Mouse (Mus musculus) embryonic facial prominence, embryonic 10.5 days (tissue): Measurements from ENCODE around the gene Cecr2. TPM values are rescaled to one million over a fixed set of nuclear protein-coding genes. Genes with fewer than 3 reads are reported as not detected.
"Not testable (repeated sequence)": the region's sequence is repeated elsewhere in the genome, so short reads cannot be mapped to it uniquely, and the experiment has no call there.

ENCODE experiments used
- DNase-seq: peaks from one replicate; pipeline ENCODE4 v3.0.0-alpha.2; 2017; ENCODE audit warnings: low spot score
- H3K27ac ChIP-seq: fragments of 300-500 bp; sonication (generic); replicated peaks from 2 replicates; pipeline ENCODE4 v1.5.1; 2016; ENCODE audit warnings: mild to moderate bottlenecking
- H3K27me3 ChIP-seq: fragments of 300-500 bp; sonication (generic); replicated peaks from 2 replicates; pipeline ENCODE4 v1.6.1; 2016; ENCODE audit warnings: low read depth, mild to moderate bottlenecking; ENCODE audit not compliant: poor library complexity, severe bottlenecking
- H3K36me3 ChIP-seq: fragments of 300-500 bp; sonication (generic); replicated peaks from 2 replicates; pipeline ENCODE4 v1.6.1; 2016; ENCODE audit warnings: mild to moderate bottlenecking, moderate library complexity
- H3K4me1 ChIP-seq: fragments of 300-500 bp; sonication (generic); 2 replicates; pipeline ENCODE4 v1.6.1; 2016
- H3K4me3 ChIP-seq: fragments of 300-500 bp; sonication (generic); 2 replicates; pipeline ENCODE4 v1.5.1; 2016; ENCODE audit warnings: mild to moderate bottlenecking, moderate library complexity
- H3K9me3 ChIP-seq: fragments of 300-500 bp; sonication (generic); 2 replicates; pipeline ENCODE4 v1.6.1; 2016; ENCODE audit warnings: mild to moderate bottlenecking
- WGBS: fragments of 180-500 bp; shearing (Covaris S2); methylation state at CpG from one replicate; pipeline ENCODE4 v1.1.7; 2016; 5-methylcytosine and 5-hydroxymethylcytosine counted together
- polyA plus RNA-seq: library from polyadenylated mRNA; unstranded; fragments of >200 nt; fragmentation: Nextera tagmentation; extraction: Ambion mirVana; gene quantifications from 2 replicates; pipeline ENCODE4 v1.2.1, GENCODE M21; 2016

Cecr2 gene
- polyA plus RNA-seq, 1 experiment from 2014 or later: 11.1 TPM

DNA sequence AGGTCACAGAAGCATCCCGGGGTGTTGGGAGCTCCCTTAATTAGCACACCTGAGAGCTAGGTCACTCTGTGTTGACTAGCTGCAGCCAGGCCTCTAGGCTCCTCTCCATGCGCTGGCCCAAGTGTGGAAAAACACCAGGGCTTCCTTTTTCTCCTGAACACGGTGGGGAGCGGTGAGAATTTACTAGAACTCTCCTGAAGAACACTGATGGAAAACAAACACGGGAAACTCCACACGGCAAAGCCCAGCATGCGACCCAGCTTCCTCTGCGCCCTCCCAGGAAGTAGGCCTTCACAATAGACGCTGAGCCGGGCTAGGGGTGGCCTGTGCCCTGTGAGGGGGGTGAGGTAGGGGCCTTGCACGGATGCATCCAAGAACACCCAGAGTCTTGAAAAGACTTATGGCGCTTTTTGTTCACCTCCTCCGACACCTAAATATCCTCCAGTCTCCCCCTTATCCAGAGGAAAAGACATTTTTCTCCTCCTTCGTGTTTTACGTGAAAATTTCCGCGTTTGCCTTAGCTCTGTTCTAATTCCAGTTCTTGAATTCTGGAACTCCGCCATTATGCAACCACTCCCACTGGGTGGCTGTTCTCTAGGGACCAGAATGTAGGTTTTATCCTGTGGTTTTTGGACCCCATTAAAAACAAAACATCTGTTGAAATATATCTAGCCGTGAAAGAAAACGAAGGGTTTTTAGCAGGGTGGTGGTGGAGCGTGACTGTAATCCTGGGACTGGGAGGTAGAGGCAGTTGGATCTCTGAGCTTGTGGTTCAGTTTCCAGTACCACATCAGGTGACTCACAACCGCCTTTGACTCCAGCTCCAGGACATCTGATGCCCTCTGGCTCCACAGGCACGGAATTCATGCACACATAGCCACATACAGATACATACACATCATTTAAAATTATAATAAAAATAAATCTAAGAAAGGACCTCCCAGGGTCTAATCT is 21.5 kb upstream of the Cecr2 start:
- 53% methylated on average over 23 of the region's 23 CpGs for WGBS
- no peak for DNase-seq
- peaks cover 5% of the 10 kb centered on the region; the same call in 1 of the 2 replicates for H3K4me1 ChIP-seq

DNA sequence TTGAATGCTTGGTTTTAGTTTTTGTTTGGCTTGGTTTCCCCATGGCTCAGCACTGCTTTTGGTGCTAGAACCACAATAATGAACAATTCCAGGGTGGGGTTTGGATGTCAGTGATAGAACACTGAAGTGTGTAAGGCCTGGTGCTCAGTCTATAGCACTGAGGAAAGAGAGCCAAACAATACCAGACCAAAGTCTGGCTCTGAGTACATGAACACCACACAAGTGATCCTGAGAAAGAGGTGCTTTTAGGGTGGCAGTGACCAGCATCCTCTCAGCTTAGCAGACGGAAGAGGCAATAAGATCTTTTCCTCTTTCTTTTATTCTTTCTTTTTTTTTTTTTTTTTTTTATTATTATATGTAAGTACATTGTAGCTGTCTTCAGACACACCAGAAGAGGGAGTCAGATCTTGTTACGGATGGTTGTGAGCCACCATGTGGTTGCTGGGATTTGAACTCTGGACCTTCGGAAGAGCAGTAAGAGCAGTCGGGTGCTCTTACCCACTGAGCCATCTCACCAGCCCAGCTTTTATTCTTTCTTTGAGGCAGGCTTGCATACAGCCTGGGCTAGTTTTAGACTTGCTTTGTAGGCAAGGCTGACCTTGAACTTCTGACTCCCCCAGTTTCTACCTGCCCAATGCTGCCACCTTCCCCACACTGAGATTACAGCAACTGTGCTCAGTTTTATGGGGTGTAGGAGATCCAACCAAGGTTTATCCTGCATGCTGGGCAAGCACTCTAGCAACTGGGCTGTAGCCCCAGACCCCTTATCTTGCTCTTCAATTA is 18.7 kb upstream of the Cecr2 start:
- not testable (repeated sequence) for DNase-seq, H3K36me3 ChIP-seq, H3K27me3 ChIP-seq, H3K4me3 ChIP-seq, H3K4me1 ChIP-seq, H3K9me3 ChIP-seq, H3K27ac ChIP-seq
- 87% methylated on average over 4 of the region's 4 CpGs for WGBS

More for the DNA sequence above, 21.5 kb upstream of the Cecr2 start:
- peak overlapping the region; percentile 51; the same call in 1 of the 2 replicates for H3K27ac ChIP-seq
- no peaks in the 10 kb centered on the region for H3K9me3 ChIP-seq
- H3K27me3 ChIP-seq: no peaks in the 10 kb centered on the region
- no peaks in the 10 kb centered on the region for H3K36me3 ChIP-seq
- H3K4me3 ChIP-seq: no peak overlapping the region

DNA sequence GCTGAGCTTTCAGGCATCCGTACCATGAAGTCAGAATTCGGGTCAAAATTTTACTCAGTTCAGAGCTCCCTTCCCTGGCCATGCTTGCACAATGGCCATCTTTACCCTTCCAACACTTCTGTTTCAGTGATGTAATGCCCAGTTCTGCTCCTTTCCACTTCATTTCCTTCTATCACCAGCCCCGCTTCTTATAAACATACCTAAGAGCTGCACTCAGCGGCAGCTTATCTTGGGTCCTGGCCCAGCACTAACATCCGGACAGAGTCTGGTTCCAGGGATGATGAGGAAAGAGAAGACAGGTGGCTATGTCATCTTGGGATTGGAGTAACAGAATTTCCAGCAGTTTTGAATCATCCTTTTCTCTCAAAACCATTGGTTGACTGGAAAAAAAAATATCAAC is 18.0 kb upstream of the Cecr2 start:
- 77% methylated on average over 5 of the region's 5 CpGs for WGBS

DNA sequence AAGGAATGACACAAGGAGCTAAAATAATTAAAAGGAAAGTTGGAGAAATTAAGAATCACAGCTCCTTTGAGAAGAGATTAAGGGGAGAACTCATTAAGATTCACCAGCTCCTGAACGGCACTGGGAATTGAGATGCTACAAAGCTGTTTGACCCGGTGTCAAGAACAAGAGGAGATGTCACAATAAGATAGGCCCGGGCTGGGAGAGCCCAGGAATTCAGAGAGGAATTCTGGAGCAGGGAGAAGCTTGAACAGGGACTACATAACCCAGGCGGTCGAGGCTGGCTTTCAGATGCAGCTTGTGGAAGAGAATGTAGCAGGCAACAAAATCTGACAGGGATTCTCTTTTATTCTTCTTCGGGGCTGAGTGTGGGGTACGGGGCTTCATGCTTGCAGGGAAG is 13.5 kb upstream of the Cecr2 start:
- H3K9me3 ChIP-seq: no peaks in the 10 kb centered on the region
- no peak overlapping the region for H3K27ac ChIP-seq
- no peak for DNase-seq

More for the DNA sequence above, 18.0 kb upstream of the Cecr2 start:
- no peaks in the 10 kb centered on the region for H3K27me3 ChIP-seq
- H3K4me1 ChIP-seq: peaks cover 5% of the 10 kb centered on the region; the same call in 1 of the 2 replicates
- H3K9me3 ChIP-seq: no peaks in the 10 kb centered on the region
- no peak overlapping the region for H3K27ac ChIP-seq
- no peaks in the 10 kb centered on the region for H3K36me3 ChIP-seq
- no peak overlapping the region for H3K4me3 ChIP-seq
- no peak for DNase-seq

DNA sequence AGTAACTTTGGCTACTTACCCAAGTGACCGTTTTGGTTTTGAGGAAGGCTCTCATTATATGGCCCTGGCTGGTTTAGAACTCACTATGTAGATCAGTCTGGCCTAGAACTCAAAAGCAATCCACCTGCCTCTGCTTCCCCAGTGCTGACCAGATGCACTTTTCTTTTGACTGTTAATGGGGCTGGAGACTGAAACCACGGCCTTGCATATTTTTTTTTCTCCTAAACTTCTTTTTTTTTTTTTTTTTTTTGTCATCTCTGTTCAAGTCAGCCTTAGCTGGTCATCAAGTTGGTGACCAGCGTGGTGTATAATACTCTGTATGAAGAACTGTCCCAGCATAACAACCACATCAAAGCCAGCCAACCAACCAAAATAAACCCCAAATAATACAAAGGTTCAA is 10.5 kb upstream of the Cecr2 start:
- 86% methylated on average over 3 of the region's 3 CpGs for WGBS
- DNase-seq: no peak
- Histone ChIP-seq H3K4me1 (no peaks in the 10 kb centered on the region), H3K36me3 (no peaks in the 10 kb centered on the region), H3K4me3 (no peak overlapping the region), H3K27ac (no peak overlapping the region), H3K27me3 (no peaks in the 10 kb centered on the region), H3K9me3 (no peaks in the 10 kb centered on the region)

More for the DNA sequence above, 13.5 kb upstream of the Cecr2 start:
- Histone ChIP-seq H3K27me3 (no peaks in the 10 kb centered on the region), H3K36me3 (no peaks in the 10 kb centered on the region), H3K4me1 (no peaks in the 10 kb centered on the region), H3K4me3 (no peak overlapping the region)
- 42% methylated on average over 7 of the region's 7 CpGs for WGBS

DNA sequence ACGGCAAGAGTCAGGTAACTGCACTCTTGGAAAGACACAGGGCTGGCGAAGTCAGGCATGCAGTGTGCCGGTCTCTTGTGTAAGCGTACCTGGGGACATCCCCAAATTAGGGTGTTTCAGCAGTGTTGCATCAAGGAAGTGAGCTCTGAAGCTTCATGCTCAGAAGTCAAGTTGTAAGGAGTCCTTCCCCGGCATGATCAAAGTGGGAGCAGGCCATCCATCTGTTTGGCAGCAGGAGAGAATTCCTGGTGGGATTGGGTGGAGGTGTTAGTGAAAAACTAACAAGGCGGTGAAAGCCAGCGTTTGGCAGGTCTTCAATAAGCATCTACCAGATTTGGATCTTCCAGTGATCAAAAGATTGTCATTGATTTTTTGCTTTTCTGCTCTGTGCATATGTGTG is 7.3 kb upstream of the Cecr2 start:
- Histone ChIP-seq H3K9me3 (no peaks in the 10 kb centered on the region), H3K4me3 (no peak overlapping the region), H3K27me3 (no peaks in the 10 kb centered on the region), H3K36me3 (no peaks in the 10 kb centered on the region), H3K27ac (no peak overlapping the region), H3K4me1 (peaks cover under 1% of the 10 kb centered on the region; the same call in 1 of the 2 replicates)
- WGBS: 77% methylated on average over 7 of the region's 7 CpGs
- DNase-seq: no peak

DNA sequence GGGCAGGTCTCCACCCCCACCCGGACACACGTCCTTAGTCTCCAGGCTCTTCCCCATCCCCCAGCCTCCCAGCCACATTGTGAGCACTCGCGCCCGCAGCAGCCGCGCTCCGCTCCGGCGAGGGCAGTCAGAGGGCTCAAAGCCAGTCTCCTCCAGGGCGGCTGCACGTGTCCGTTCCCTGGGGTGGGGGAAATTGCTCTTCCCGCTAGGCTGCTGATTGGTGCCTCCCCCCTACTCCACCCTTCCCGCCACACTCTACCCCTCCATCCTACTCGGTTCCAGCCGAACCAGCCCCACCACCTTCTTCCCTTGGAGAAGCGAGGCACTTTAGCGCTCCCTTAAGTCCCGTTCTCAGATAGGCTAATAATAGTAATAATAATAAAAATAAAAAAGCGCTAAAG is 754 bp upstream of the Cecr2 start:
- Histone ChIP-seq H3K36me3 (no peaks in the 10 kb centered on the region), H3K27me3 (no peaks in the 10 kb centered on the region), H3K4me1 (peaks cover 24% of the 10 kb centered on the region), H3K27ac (peak overlapping the region; percentile 99), H3K4me3 (peak overlapping the region; percentile 95), H3K9me3 (no peaks in the 10 kb centered on the region)
- DNase-seq: peak; percentile 91
- under 1% methylated on average over 21 of the region's 21 CpGs for WGBS

DNA sequence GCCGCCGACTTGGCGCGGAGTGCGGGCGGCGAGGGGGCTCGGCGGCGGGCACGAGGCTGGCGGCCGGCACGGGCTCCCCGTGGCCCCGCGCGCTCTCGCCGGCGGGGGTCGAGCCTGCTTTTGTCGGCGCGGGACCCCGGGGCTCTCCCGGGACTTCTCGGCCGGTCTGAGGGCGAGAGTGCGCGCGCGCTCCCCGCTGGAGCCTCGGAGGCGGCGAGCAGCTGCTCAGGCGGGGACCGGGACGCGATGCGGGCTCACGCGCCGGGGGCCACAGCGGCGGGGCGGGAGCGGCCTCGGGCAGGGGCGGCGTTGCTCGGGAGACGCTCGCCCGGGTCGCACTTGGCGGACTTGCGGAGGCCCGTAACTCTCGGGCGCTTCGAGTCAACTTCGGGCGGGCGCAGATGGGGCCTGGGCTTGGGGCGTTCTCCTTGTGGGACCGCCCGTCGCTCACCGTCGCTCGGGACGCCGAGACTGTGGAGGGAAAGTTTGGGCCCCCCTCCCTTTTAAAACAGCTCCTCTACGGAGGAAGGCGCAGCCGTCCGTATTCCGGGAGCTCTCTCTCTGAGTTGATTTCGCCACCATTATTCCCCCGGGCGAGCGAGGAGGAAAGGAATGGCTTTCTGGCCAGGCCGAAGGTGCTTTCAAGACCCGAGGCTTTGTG is 722 bp downstream of the Cecr2 start:
- DNase-seq: peak; percentile 82
- Histone ChIP-seq H3K9me3 (no peaks in the 10 kb centered on the region), H3K27me3 (no peaks in the 10 kb centered on the region), H3K36me3 (no peaks in the 10 kb centered on the region), H3K27ac (peak overlapping the region; percentile 99), H3K4me3 (peak overlapping the region; percentile 95), H3K4me1 (peaks cover 24% of the 10 kb centered on the region)
- under 1% methylated on average over 87 of the region's 87 CpGs for WGBS

DNA sequence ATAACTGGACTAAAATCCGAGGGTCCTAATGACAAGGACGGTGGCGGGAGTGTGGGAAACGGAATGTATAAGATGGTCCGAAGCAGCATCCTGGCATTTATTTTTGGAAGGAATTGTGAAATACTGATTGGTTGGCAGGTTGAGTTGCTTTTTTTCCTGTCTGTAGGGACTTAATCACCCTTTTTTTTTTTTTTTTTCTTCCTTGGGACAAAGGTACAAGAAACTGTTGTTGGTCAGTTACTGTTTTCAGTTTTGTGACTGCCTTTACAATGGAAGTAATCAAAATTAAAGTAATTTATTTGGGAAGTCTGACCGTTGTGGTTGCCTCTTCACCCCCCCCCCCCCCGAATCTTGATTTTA is 1.2 kb downstream of the Cecr2 start:
- WGBS: 0% methylated on average over 7 of the region's 7 CpGs

DNA sequence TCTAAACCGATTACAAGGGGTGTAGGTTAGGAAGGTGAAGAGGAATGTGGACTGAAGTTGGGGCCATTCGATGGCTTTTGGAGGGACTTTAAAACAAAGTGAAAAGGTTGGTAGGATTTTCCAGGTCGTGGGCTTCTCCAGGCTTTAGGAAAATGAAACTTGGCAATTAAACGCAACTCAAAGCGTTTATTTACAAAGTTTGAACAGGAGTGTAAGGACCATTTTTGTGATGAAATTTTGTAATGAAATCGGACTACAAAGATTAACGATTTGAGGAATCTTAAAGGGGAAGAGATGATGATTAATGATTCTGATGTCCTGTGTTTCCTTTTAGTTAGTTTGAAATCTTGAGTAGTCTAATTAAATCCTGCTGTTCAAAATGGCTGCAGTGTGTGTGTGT is 1.7 kb downstream of the Cecr2 start:
- 21% methylated on average over 7 of the region's 7 CpGs for WGBS
- no peaks in the 10 kb centered on the region for H3K27me3 ChIP-seq
- peak overlapping the region; percentile 95 for H3K4me3 ChIP-seq
- H3K36me3 ChIP-seq: no peaks in the 10 kb centered on the region
- peak overlapping the region; percentile 99; the same call in 1 of the 2 replicates for H3K27ac ChIP-seq
- no peaks in the 10 kb centered on the region for H3K9me3 ChIP-seq
- peaks cover 24% of the 10 kb centered on the region for H3K4me1 ChIP-seq
- DNase-seq: no peak

More for the DNA sequence above, 1.2 kb downstream of the Cecr2 start:
- no peaks in the 10 kb centered on the region for H3K36me3 ChIP-seq
- no peaks in the 10 kb centered on the region for H3K9me3 ChIP-seq
- DNase-seq: no peak
- H3K27ac ChIP-seq: peak overlapping the region; percentile 99
- peaks cover 24% of the 10 kb centered on the region for H3K4me1 ChIP-seq
- H3K4me3 ChIP-seq: peak overlapping the region; percentile 95
- H3K27me3 ChIP-seq: no peaks in the 10 kb centered on the region

DNA sequence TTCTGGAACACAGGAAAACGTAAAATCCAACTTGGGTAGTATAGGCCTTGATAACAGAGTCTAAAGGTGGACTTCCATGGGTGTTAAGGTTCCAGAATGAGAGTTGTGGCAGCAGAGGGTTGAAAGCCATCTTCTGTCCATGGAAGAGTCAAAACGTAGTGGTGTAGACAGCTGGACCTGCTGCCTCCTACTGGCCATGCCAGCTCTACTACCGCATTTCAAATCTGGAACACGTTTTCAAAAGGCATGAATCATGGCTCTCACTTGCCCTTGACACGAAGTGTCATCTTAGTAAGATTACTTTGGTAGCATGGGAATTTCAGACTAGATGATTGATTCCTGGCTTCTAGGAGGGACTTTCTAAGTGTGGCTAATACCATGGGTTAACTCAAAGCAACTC is 8.0 kb downstream of the Cecr2 start:
- WGBS: 78% methylated on average over 5 of the region's 5 CpGs
- H3K27ac ChIP-seq: no peak overlapping the region
- H3K4me3 ChIP-seq: no peak overlapping the region
- H3K36me3 ChIP-seq: no peaks in the 10 kb centered on the region; the same call in 1 of the 2 replicates
- no peaks in the 10 kb centered on the region for H3K9me3 ChIP-seq
- no peak for DNase-seq
- no peaks in the 10 kb centered on the region for H3K27me3 ChIP-seq
- peaks cover 3% of the 10 kb centered on the region; the same call in 1 of the 2 replicates for H3K4me1 ChIP-seq

DNA sequence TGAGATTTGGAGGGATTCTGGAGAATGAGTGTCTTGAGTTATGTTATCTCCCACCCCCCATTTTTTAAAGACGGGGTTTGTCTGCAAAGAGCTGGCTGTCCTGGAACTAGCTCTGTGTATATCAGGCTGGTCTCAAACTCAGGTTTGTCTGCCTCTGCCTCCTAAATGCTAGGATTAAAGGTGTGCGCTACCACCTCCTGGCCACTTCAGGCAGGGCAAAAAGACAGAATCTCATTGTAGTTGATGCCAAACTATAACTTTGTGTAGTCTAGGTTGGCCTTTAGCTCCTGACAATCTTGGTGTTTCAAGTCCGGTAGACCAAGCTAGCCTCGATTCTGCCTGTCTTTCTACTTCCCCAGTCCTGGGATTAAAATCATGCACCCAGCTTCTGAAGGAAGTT is 8.7 kb downstream of the Cecr2 start:
- no peak for DNase-seq
- Histone ChIP-seq H3K4me3 (no peak overlapping the region), H3K27ac (no peak overlapping the region), H3K9me3 (no peaks in the 10 kb centered on the region), H3K27me3 (no peaks in the 10 kb centered on the region), H3K36me3 (no peaks in the 10 kb centered on the region; the same call in 1 of the 2 replicates), H3K4me1 (peaks cover 3% of the 10 kb centered on the region; the same call in 1 of the 2 replicates)
- 90% methylated on average over 4 of the region's 4 CpGs for WGBS
